ENCODE assay signal across 21 mouse cellular contexts in the genomic region with DNA sequence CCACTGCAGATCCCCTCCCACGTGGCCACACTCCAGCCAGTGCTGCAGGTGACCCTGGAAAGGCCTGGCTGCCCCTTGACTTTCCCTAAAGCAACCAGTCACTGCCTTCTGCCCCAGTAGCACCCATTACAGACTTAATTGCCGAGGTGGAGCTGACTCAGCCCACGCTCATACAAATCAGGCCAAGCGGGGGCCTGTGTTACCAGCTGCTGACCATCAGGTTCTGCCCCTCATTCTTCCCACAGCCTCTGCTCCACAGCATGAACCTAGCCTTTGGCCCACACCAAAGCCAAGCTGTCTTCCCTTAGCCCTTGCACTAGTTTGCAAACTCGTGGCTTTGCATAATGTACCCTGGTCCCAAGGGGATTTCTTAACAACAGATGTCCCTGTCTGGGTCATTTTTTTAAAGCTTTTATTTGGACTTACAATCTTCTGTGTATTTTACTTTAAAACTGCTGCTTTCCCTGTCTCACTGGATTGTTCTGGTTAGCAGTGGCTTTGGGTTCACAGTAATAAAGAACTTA. TPM values are rescaled to one million over a fixed set of nuclear protein-coding genes. Genes with fewer than 3 reads are reported as not detected.
DNase-seq lines count a peak whose midpoint lies in the region; ATAC-seq and TF ChIP-seq lines count a peak whose summit lies in the region.
"Had no signal": no experiment of that assay in that cellular context is flagged by ENCODE, and none has a peak within 500 bp of the region (broad histone marks: within the 10 kb centered on the region; RNA-seq: fewer than 3 reads in every experiment).

No protein-coding gene starts in this region.

- TF ChIP-seq RAD21 in CH12.LX (IDR thresholded peaks at IDR 0.05; ENCODE audit: low read depth, low read length), result no peak

- peaks cover 6% of the 10 kb centered on the region for H3K36me3 ChIP-seq in kidney, adult 2 months (ENCODE audit: control insufficient read depth, insufficient read depth, low read length)
- peaks cover 49 to 90% of the 10 kb centered on the region in 2 experiments for H3K36me3 ChIP-seq in CH12.LX (replicated peaks in 1 of 2; ENCODE audit: control insufficient read depth in 1 of 2, insufficient read depth in 1 of 2, low read length in 1 of 2)

- H3K27ac ChIP-seq in kidney, adult 2 months (ENCODE audit: insufficient read depth, low read depth, low read length), result no peak overlapping the region
- H3K27ac ChIP-seq in CH12.LX (ENCODE audit: insufficient read depth, low read depth), result peak overlapping the region; percentile 85
- H3K27ac ChIP-seq in brown adipose tissue, adult 24 weeks (replicated peaks; ENCODE audit: low read depth, low read length), result peak overlapping the region; percentile 87
- H3K27ac ChIP-seq: embryonic facial prominence, embryonic 13.5 days; forebrain, embryonic 10.5 days; forebrain, embryonic 15.5 days; gastrocnemius, adult 2 months; hindbrain, embryonic 15.5 days; kidney, postnatal 0 days; liver, embryonic 12.5 days; midbrain, embryonic 13.5 days had no signal

- no peaks in the 10 kb centered on the region for H3K27me3 ChIP-seq in kidney, adult 2 months (replicated peaks; ENCODE audit: control insufficient read depth, insufficient read depth, low read length)
- H3K27me3 ChIP-seq in CH12.LX (replicated peaks), result no peaks in the 10 kb centered on the region
- H3K27me3 ChIP-seq: embryonic facial prominence, embryonic 13.5 days; forebrain, embryonic 15.5 days; hindbrain, embryonic 15.5 days; liver, embryonic 12.5 days; megakaryocyte, embryonic 14.5 days; midbrain, embryonic 13.5 days had no signal

- ATAC-seq in granulocyte monocyte progenitor cell, adult 5-6 weeks (replicated peaks; ENCODE audit: poor library complexity, severe bottlenecking), result no peak
- ATAC-seq: forebrain, embryonic 15.5 days; inflammation-experienced regulatory T-cells, adult 6 months; liver, embryonic 12.5 days; lung, postnatal 0 days; midbrain, embryonic 13.5 days had no signal

- DNase-seq in kidney, adult 2 months, result peak; percentile 17
- DNase-seq in kidney, adult 18-20 months, result no peak
- DNase-seq in CH12.LX (ENCODE audit: extremely low read depth), result peak; percentile 73
- peak; percentile 42 for DNase-seq in adrenal gland, adult 8-10 months
- DNase-seq in cerebellum, postnatal 36 days, result no peak

- no peak overlapping the region for H3K4me2 ChIP-seq in CH12.LX (ENCODE audit: insufficient read depth, low read depth, poor library complexity, severe bottlenecking)
- H3K4me2 ChIP-seq: embryonic facial prominence, embryonic 13.5 days; forebrain, embryonic 15.5 days; heart, embryonic 11.5 days; hindbrain, embryonic 15.5 days; liver, embryonic 12.5 days; midbrain, embryonic 13.5 days had no signal

- in situ Hi-C loops in CH12.LX (cut with MboI; ENCODE audit: low pct_ligation_motif_present, low pct_unique_long_range_greater_than_20kb, low sequenced_read_pairs), result loop anchor here (5.0 to 10.0 kb wide), 2 partner anchors 52 to 159 kb away; no protein-coding TSS in a partner anchor

- H3K9ac ChIP-seq in CH12.LX (ENCODE audit: insufficient read depth, low read depth), result no peak overlapping the region
- H3K9ac ChIP-seq: embryonic facial prominence, embryonic 13.5 days; forebrain, embryonic 15.5 days; hindbrain, embryonic 15.5 days; liver, embryonic 12.5 days; midbrain, embryonic 13.5 days had no signal

- H3K4me3 ChIP-seq in kidney, adult 2 months (ENCODE audit: insufficient read depth, low read depth, low read length), result no peak overlapping the region
- H3K4me3 ChIP-seq in CH12.LX (replicated peaks in 1 of 3; ENCODE audit: low read depth in 2 of 3, low read length in 2 of 3, poor library complexity in 1 of 3), result peak overlapping the region in 1 of 3 experiments; percentile 7
- no peak overlapping the region for H3K4me3 ChIP-seq in brown adipose tissue, adult 24 weeks (ENCODE audit: insufficient read depth, low read depth, low read length)
- H3K4me3 ChIP-seq: embryonic facial prominence, embryonic 13.5 days; forebrain, embryonic 10.5 days; forebrain, embryonic 15.5 days; gastrocnemius, adult 2 months; hindbrain, embryonic 15.5 days; liver, embryonic 12.5 days; megakaryocyte, embryonic 14.5 days; midbrain, embryonic 13.5 days had no signal

- 68% methylated on average over 5 of the region's 5 CpGs for WGBS in kidney, adult 2 months

- TF ChIP-seq POLR2A in kidney, adult 2 months (IDR thresholded peaks at IDR 0.05; ENCODE audit: low read depth, low read length), result no peak
- TF ChIP-seq POLR2A in CH12.LX (IDR thresholded peaks at IDR 0.05; ENCODE audit: low read depth, low read length), result no peak

- no peaks in the 10 kb centered on the region for H3K4me1 ChIP-seq in kidney, adult 2 months (ENCODE audit: control insufficient read depth, insufficient read depth, low read length)
- H3K4me1 ChIP-seq in CH12.LX (ENCODE audit: control insufficient read depth in 1 of 2, insufficient read depth in 2 of 2), result peaks cover 15 to 52% of the 10 kb centered on the region in 2 experiments
- H3K4me1 ChIP-seq in brown adipose tissue, adult 24 weeks (ENCODE audit: control insufficient read depth, insufficient read depth, insufficient read length, low read length), result peaks cover 4% of the 10 kb centered on the region; the same call in 1 of the 2 replicates
- H3K4me1 ChIP-seq: embryonic facial prominence, embryonic 13.5 days; forebrain, embryonic 15.5 days; hindbrain, embryonic 15.5 days; liver, embryonic 12.5 days had no signal

- peak; percentile 66 for TF ChIP-seq EP300 in CH12.LX (IDR thresholded peaks at IDR 0.05; ENCODE audit: low read length)

- H3K9me3 ChIP-seq in CH12.LX (replicated peaks; ENCODE audit: low read length), result no peaks in the 10 kb centered on the region
- H3K9me3 ChIP-seq: embryonic facial prominence, embryonic 13.5 days; forebrain, embryonic 10.5 days; forebrain, embryonic 15.5 days; hindbrain, embryonic 15.5 days; liver, embryonic 12.5 days; megakaryocyte, embryonic 14.5 days; midbrain, embryonic 13.5 days had no signal

- TF ChIP-seq CTCF in kidney, adult 2 months (conservative IDR thresholded peaks at IDR 0.05; ENCODE audit: insufficient read depth, insufficient read length, low read depth, low read length), result no peak
- TF ChIP-seq CTCF in CH12.LX (conservative IDR thresholded peaks at IDR 0.05 in 1 of 2, IDR thresholded peaks at IDR 0.05 in 1 of 2; ENCODE audit: low read depth in 2 of 2, low read length in 2 of 2), result no peak

- dilution Hi-C loops in CH12.LX (cut with MboI; ENCODE audit: extremely low pct_ligation_motif_present, extremely low pct_unique_long_range_greater_than_20kb, low sequenced_read_pairs), result no loop called here

- no peaks in the 10 kb centered on the region; the same call in 1 of the 2 replicates for H3K79me2 ChIP-seq in CH12.LX (replicated peaks; ENCODE audit: control insufficient read depth, extremely low read depth, insufficient read depth, poor library complexity, severe bottlenecking)

TF ChIP-seq in CH12.LX, 34 proteins besides CTCF, POLR2A, EP300 and RAD21:
- TF ChIP-seq ZNF384 (IDR thresholded peaks at IDR 0.05; ENCODE audit: low read depth, low read length) (peak; percentile 91), MXI1 (IDR thresholded peaks at IDR 0.05; ENCODE audit: low read depth, low read length) (peak; percentile 41; the same call in 1 of the 2 replicates), SIN3A (IDR thresholded peaks at IDR 0.05; ENCODE audit: low read length) (peak; percentile 61; the same call in 1 of the 2 replicates), ETS1 (conservative IDR thresholded peaks at IDR 0.05; ENCODE audit: low read depth, low read length) (peak; percentile 53), TCF12 (IDR thresholded peaks at IDR 0.05; ENCODE audit: low read depth, low read length) (peak; percentile 66; the same call in 1 of the 2 replicates), IRF4 (IDR thresholded peaks at IDR 0.05; ENCODE audit: low read depth, low read length) (no peak), MEF2A (IDR thresholded peaks at IDR 0.05; ENCODE audit: borderline replicate concordance, low read depth, low read length) (peak; percentile 69; the same call in 1 of the 2 replicates), JUND (conservative IDR thresholded peaks at IDR 0.05; ENCODE audit: low read depth, low read length) (no peak), RCOR1 (conservative IDR thresholded peaks at IDR 0.05; ENCODE audit: low read depth, low read length) (no peak), ZC3H11A (IDR thresholded peaks at IDR 0.05; ENCODE audit: low read depth, low read length) (no peak), POLR2AphosphoS2 (IDR thresholded peaks at IDR 0.05; ENCODE audit: low read depth, low read length) (peak; percentile 75; the same call in 1 of the 2 replicates), BHLHE40 (IDR thresholded peaks at IDR 0.05; ENCODE audit: low read depth, low read length) (peak; percentile 64)
TF ChIP-seq in CH12.LX: peak in this region for 8.

RNA-seq across cellular contexts. Expression of a gene that starts 18.1 kb away (rescaled TPM):
- polyA plus RNA-seq in kidney, adult 2 months (2012; rRNA removed), result 105 and 122 TPM in 2 replicates
- total RNA-seq in CH12.LX (2012; rRNA removed), result 102 and 135 TPM in 2 replicates
- total RNA-seq in CH12.LX (2014; rRNA removed), result 192 and 198 TPM in 2 replicates
- 178 and 186 TPM in 2 replicates for polyA plus RNA-seq in CH12.LX (2012; ENCODE audit: insufficient read length, low read depth)
- 100 to 1,000 TPM; 109 to 216 (median 186) TPM for total RNA-seq in adrenal gland, adult 8-10 months (2022)
- 1,665 and 1,891 TPM in 2 replicates for polyA plus RNA-seq in brown adipose tissue, adult 24 weeks (2012; ENCODE audit: insufficient read depth, insufficient read length, missing spikeins)
- 100 and 111 TPM in 2 replicates for total RNA-seq in granulocyte monocyte progenitor cell, adult 5-6 weeks (2014; fragmentation: Nextera tagmentation)
- 83.9 and 89.1 TPM in 2 replicates for total RNA-seq in granulocyte monocyte progenitor cell, adult 5-6 weeks (2017)

RNA-seq across cellular contexts. Expression of a gene that starts 44.2 kb away (rescaled TPM):
- 7.9 and 10.0 TPM in 2 replicates for polyA plus RNA-seq in kidney, adult 2 months (2012; rRNA removed)
- 2.0 and 2.1 TPM in 2 replicates for total RNA-seq in CH12.LX (2012; rRNA removed)
- 3.3 and 3.4 TPM in 2 replicates for total RNA-seq in CH12.LX (2014; rRNA removed)
- polyA plus RNA-seq in CH12.LX (2012; ENCODE audit: insufficient read length, low read depth), result 2.3 and 3.5 TPM in 2 replicates
- total RNA-seq in adrenal gland, adult 8-10 months (2022), result 10 to 100 TPM; 26.1 to 39.4 (median 33.3) TPM
- 458 and 493 TPM in 2 replicates for polyA plus RNA-seq in brown adipose tissue, adult 24 weeks (2012; ENCODE audit: insufficient read depth, insufficient read length, missing spikeins)
- total RNA-seq in granulocyte monocyte progenitor cell, adult 5-6 weeks (2014; fragmentation: Nextera tagmentation), result 1.1 and 1.6 TPM in 2 replicates
- total RNA-seq in granulocyte monocyte progenitor cell, adult 5-6 weeks (2017), result 0.39 and 0.57 TPM in 2 replicates
- total RNA-seq: common myeloid progenitor, adult 5-6 weeks; hematopoietic stem cell, adult 5-6 weeks had no signal

RNA-seq across cellular contexts. Expression of a gene that starts 57.5 kb away (rescaled TPM):
- 1.1 and 1.6 TPM in 2 replicates for polyA plus RNA-seq in kidney, adult 2 months (2012; rRNA removed)
- total RNA-seq in CH12.LX (2012; rRNA removed) (13.7 and 16.8 TPM in 2 replicates), CH12.LX (2014; rRNA removed) (24.0 and 25.8 TPM in 2 replicates)
- polyA plus RNA-seq in CH12.LX (2012; ENCODE audit: insufficient read length, low read depth), result 23.6 and 24.7 TPM in 2 replicates
- total RNA-seq in adrenal gland, adult 8-10 months (2022), result 100 to 1,000 TPM; 259 to 564 (median 438) TPM
- polyA plus RNA-seq in brown adipose tissue, adult 24 weeks (2012; ENCODE audit: insufficient read depth, insufficient read length, missing spikeins), result 0.38 and 1.3 TPM in 2 replicates
- total RNA-seq in granulocyte monocyte progenitor cell, adult 5-6 weeks (2014; fragmentation: Nextera tagmentation), result not detected in 2 replicates
- not detected in 2 replicates for total RNA-seq in granulocyte monocyte progenitor cell, adult 5-6 weeks (2017)
- total RNA-seq: common myeloid progenitor, adult 5-6 weeks; hematopoietic stem cell, adult 5-6 weeks had no signal

Comparison
In these comparisons a context has a peak if more than half of its experiments do, and no peak if none do; other contexts are left out.
1. DNase-seq: peak in kidney, adult 2 months (single experiment), CH12.LX (single experiment) and adrenal gland, adult 8-10 months (single experiment); none in kidney, adult 18-20 months (single experiment) and cerebellum, postnatal 36 days (0 of 2).
2. RNA of a gene that starts 44.2 kb away (total RNA-seq): 26.1 to 39.4 TPM in adrenal gland, adult 8-10 months; 2.0 to 3.4 TPM in CH12.LX and 0.39 to 1.6 TPM in granulocyte monocyte progenitor cell, adult 5-6 weeks; every median in the first group is over 4 times any median in the second.
3. RNA of a gene that starts 57.5 kb away (total RNA-seq): 259 to 564 TPM in adrenal gland, adult 8-10 months and 13.7 to 25.8 TPM in CH12.LX; not detected in granulocyte monocyte progenitor cell, adult 5-6 weeks; every median in the first group is over 10 times any median in the second.